Mouse (Mus musculus) midbrain, postnatal 0 days (tissue): ENCODE measurements around the gene Dclk1. TPM values are rescaled to one million over a fixed set of nuclear protein-coding genes. Genes with fewer than 3 reads are reported as not detected.

Source experiments
- ATAC-seq: fragments of 200-750 bp; cut with Nextera tagmentation; 2 replicates; pipeline ENCODE4 v1.8.0; 2017; ENCODE audit warnings: moderate number of reproducible peaks, mild to moderate bottlenecking, moderate TSS enrichment, moderate library complexity; ENCODE audit not compliant: low FRiP score
- DNase-seq: peaks from one replicate; pipeline ENCODE4 v3.0.0-alpha.2; 2015; ENCODE audit warnings: low spot score
- H3K27ac ChIP-seq: fragments of 300-500 bp; sonication (generic); 2 replicates; pipeline ENCODE4 v1.5.1; 2014; ENCODE audit warnings: low read depth, mild to moderate bottlenecking, low read length, mixed read lengths
- H3K27me3 ChIP-seq: fragments of 300-500 bp; sonication (generic); 2 replicates; pipeline ENCODE4 v1.6.1; 2014; ENCODE audit warnings: low read length, control low read depth, mixed read lengths; ENCODE audit not compliant: insufficient read depth
- H3K36me3 ChIP-seq: fragments of 300-500 bp; sonication (generic); 2 replicates; pipeline ENCODE4 v1.6.1; 2014; ENCODE audit warnings: low read length, control low read depth, mixed read lengths; ENCODE audit not compliant: insufficient read depth
- H3K4me1 ChIP-seq: fragments of 300-500 bp; sonication (generic); 2 replicates; pipeline ENCODE4 v1.6.1; 2014; ENCODE audit warnings: mild to moderate bottlenecking, control low read depth, antibody characterized with exemption, low read length, mixed read lengths; ENCODE audit not compliant: insufficient read depth
- H3K4me2 ChIP-seq: fragments of 300-500 bp; sonication (generic); 2 replicates; pipeline ENCODE4 v1.6.1; 2014; ENCODE audit warnings: low read depth, mild to moderate bottlenecking, low read length, mixed read lengths; ENCODE audit not compliant: poor library complexity, severe bottlenecking
- H3K4me3 ChIP-seq: fragments of 300-500 bp; sonication (generic); 2 replicates; pipeline ENCODE4 v1.5.1; 2014; ENCODE audit warnings: low read depth, mild to moderate bottlenecking, low read length, moderate library complexity
- H3K9ac ChIP-seq: fragments of 300-500 bp; sonication (generic); replicated peaks from 2 replicates; pipeline ENCODE4 v1.6.1; 2014; ENCODE audit warnings: mild to moderate bottlenecking, low read length, moderate library complexity, mixed read lengths; ENCODE audit not compliant: poor library complexity, severe bottlenecking
- H3K9me3 ChIP-seq: fragments of 300-500 bp; sonication (generic); 2 replicates; pipeline ENCODE4 v1.6.1; 2016; ENCODE audit warnings: low read length, control low read depth
- CTCF ChIP-seq: IDR thresholded peaks from 2 replicates; pipeline ENCODE4 v1.5.1; 2016; ENCODE audit warnings: antibody characterized with exemption, mild to moderate bottlenecking
- WGBS: fragments of 180-500 bp; shearing (Covaris S2); extraction: QIAGEN DNeasy Blood & Tissue Kit; methylation state at CpG from one replicate; pipeline ENCODE4 v1.1.7; 2014; 5-methylcytosine and 5-hydroxymethylcytosine counted together
- polyA plus RNA-seq: library from polyadenylated mRNA; unstranded; fragments of >200 nt; fragmentation: Nextera tagmentation; extraction: Ambion mirVana; gene quantifications from 2 replicates; pipeline ENCODE4 v1.2.1, GENCODE M21; 2015
- total RNA-seq: library from RNA; depleted of rRNA; stranded (reverse); fragments of >200 nt; gene quantifications from 2 replicates; pipeline ENCODE4 v1.2.3, GENCODE M21; 2014

The Dclk1 gene
- total and polyA plus RNA-seq, 2 experiments from 2014 or later: 219 to 307 TPM

GRCm38 (mm10) chr3:55266091-55266490, 23.9 kb downstream of the Dclk1 start:
- Histone ChIP-seq H3K36me3 (0 out of 2 replicates have a peak, but pooled peaks cover under 1% of the 10 kb centered on the region), H3K27ac (no peak overlapping the region), H3K9ac (no peak overlapping the region), H3K27me3 (no peaks in the 10 kb centered on the region), H3K4me1 (peaks cover 6% of the 10 kb centered on the region; the same call in 1 of the 2 replicates), H3K4me3 (no peak overlapping the region), H3K4me2 (no peak overlapping the region), H3K9me3 (no peaks in the 10 kb centered on the region)
- ATAC-seq (no peak), DNase-seq (no peak)
- TF ChIP-seq CTCF: no peak
- 94% methylated on average over 5 of the region's 5 CpGs for WGBS

- no peak for TF ChIP-seq CTCF
- H3K9me3 ChIP-seq: no peaks in the 10 kb centered on the region
- H3K27ac ChIP-seq: no peak overlapping the region
- ATAC-seq: no peak
- 81% methylated on average over 4 of the region's 4 CpGs for WGBS
- no peaks in the 10 kb centered on the region for H3K36me3 ChIP-seq
- no peak overlapping the region for H3K9ac ChIP-seq
- no peaks in the 10 kb centered on the region for H3K27me3 ChIP-seq
- peaks cover 6% of the 10 kb centered on the region; the same call in 1 of the 2 replicates for H3K4me1 ChIP-seq
- no peak for DNase-seq
- no peak overlapping the region for H3K4me3 ChIP-seq
- no peak overlapping the region for H3K4me2 ChIP-seq
Measured at GRCm38 (mm10) chr3:55269802-55270201, 27.6 kb downstream of the Dclk1 start.

GRCm38 (mm10) chr3:55270345-55270744, 28.2 kb downstream of the Dclk1 start:
- Histone ChIP-seq H3K4me1 (peaks cover 6% of the 10 kb centered on the region; the same call in 1 of the 2 replicates), H3K36me3 (no peaks in the 10 kb centered on the region; the same call in 1 of the 2 replicates), H3K27ac (0 out of 2 replicates have a peak overlapping the region, but pooled peaks have one; percentile 26), H3K27me3 (no peaks in the 10 kb centered on the region), H3K4me2 (no peak overlapping the region), H3K9me3 (no peaks in the 10 kb centered on the region), H3K9ac (no peak overlapping the region), H3K4me3 (no peak overlapping the region)
- no peak for TF ChIP-seq CTCF
- no peak for ATAC-seq
- peak; percentile 37 for DNase-seq
- WGBS: 73% methylated on average over 3 of the region's 3 CpGs

- no peak for TF ChIP-seq CTCF
- WGBS: 49% methylated on average over 5 of the region's 5 CpGs
- H3K4me3 ChIP-seq: no peak overlapping the region
- no peaks in the 10 kb centered on the region for H3K9me3 ChIP-seq
- DNase-seq (no peak), ATAC-seq (0 out of 2 replicates have a peak, but pooled peaks have one; percentile 31)
- no peak overlapping the region for H3K9ac ChIP-seq
- H3K27ac ChIP-seq: no peak overlapping the region
- no peaks in the 10 kb centered on the region; the same call in 1 of the 2 replicates for H3K36me3 ChIP-seq
- peaks cover 6% of the 10 kb centered on the region; the same call in 1 of the 2 replicates for H3K4me1 ChIP-seq
- no peaks in the 10 kb centered on the region for H3K27me3 ChIP-seq
- no peak overlapping the region for H3K4me2 ChIP-seq
Measured at GRCm38 (mm10) chr3:55270920-55271319, 28.8 kb downstream of the Dclk1 start.

- 88% methylated on average over 6 of the region's 6 CpGs for WGBS
- no peak overlapping the region for H3K27ac ChIP-seq
- TF ChIP-seq CTCF: no peak
- DNase-seq: no peak
- no peak for ATAC-seq
- H3K4me1 ChIP-seq: peaks cover 6% of the 10 kb centered on the region; the same call in 1 of the 2 replicates
- H3K9me3 ChIP-seq: no peaks in the 10 kb centered on the region
- no peak overlapping the region for H3K9ac ChIP-seq
- no peaks in the 10 kb centered on the region; the same call in 1 of the 2 replicates for H3K36me3 ChIP-seq
- H3K27me3 ChIP-seq: no peaks in the 10 kb centered on the region
- no peak overlapping the region for H3K4me3 ChIP-seq
- no peak overlapping the region for H3K4me2 ChIP-seq
Measured at GRCm38 (mm10) chr3:55272536-55272935, 30.4 kb downstream of the Dclk1 start.

- no peak overlapping the region for H3K9ac ChIP-seq
- H3K27me3 ChIP-seq: no peaks in the 10 kb centered on the region
- H3K9me3 ChIP-seq: no peaks in the 10 kb centered on the region
- ATAC-seq (no peak), DNase-seq (no peak)
- H3K4me3 ChIP-seq: no peak overlapping the region
- no peaks in the 10 kb centered on the region for H3K4me1 ChIP-seq
- WGBS: 93% methylated on average over 3 of the region's 3 CpGs
- no peak overlapping the region for H3K4me2 ChIP-seq
- TF ChIP-seq CTCF: no peak
- H3K36me3 ChIP-seq: no peaks in the 10 kb centered on the region; the same call in 1 of the 2 replicates
- no peak overlapping the region for H3K27ac ChIP-seq
Measured at GRCm38 (mm10) chr3:55276446-55276845, 34.3 kb downstream of the Dclk1 start.
